Mouse (Mus musculus) neural tube, embryonic 13.5 days (tissue): ENCODE measurements at regions not wholly inside any gene's neighbourhood (a gene's known extent, or its start where the extent isn't known, plus 50 kb on each side); places are given as distances from the start of the nearest gene placed in this dataset.

Experiments
- ATAC-seq: fragments of 200-750 bp; cut with Nextera tagmentation; 2 replicates; pipeline ENCODE4 v1.8.0; 2017; ENCODE audit warnings: low read depth, mild to moderate bottlenecking, moderate TSS enrichment, moderate library complexity
- H3K27ac ChIP-seq: fragments of 300-500 bp; sonication (generic); replicated peaks from 2 replicates; pipeline ENCODE4 v1.5.1; 2015; ENCODE audit warnings: moderate library complexity, mild to moderate bottlenecking, inconsistent platforms
- H3K27me3 ChIP-seq: fragments of 300-500 bp; sonication (generic); 2 replicates; pipeline ENCODE4 v1.6.1; 2015; ENCODE audit warnings: mild to moderate bottlenecking, inconsistent platforms
- H3K36me3 ChIP-seq: fragments of 300-500 bp; sonication (generic); 2 replicates; pipeline ENCODE4 v1.6.1; 2015; ENCODE audit warnings: mild to moderate bottlenecking, inconsistent platforms
- H3K4me1 ChIP-seq: fragments of 300-500 bp; sonication (generic); replicated peaks from 2 replicates; pipeline ENCODE4 v1.6.1; 2015; ENCODE audit warnings: inconsistent platforms
- H3K4me2 ChIP-seq: fragments of 300-500 bp; sonication (generic); 2 replicates; pipeline ENCODE4 v1.6.1; 2015; ENCODE audit warnings: inconsistent platforms, mild to moderate bottlenecking, moderate library complexity
- H3K4me3 ChIP-seq: fragments of 300-500 bp; sonication (generic); 2 replicates; pipeline ENCODE4 v1.5.1; 2015; ENCODE audit warnings: mild to moderate bottlenecking, inconsistent platforms
- H3K9ac ChIP-seq: fragments of 300-500 bp; sonication (generic); 2 replicates; pipeline ENCODE4 v1.6.1; 2015; ENCODE audit warnings: moderate library complexity, mild to moderate bottlenecking, inconsistent platforms
- H3K9me3 ChIP-seq: fragments of 300-500 bp; sonication (generic); 2 replicates; pipeline ENCODE4 v1.6.1; 2016; ENCODE audit warnings: inconsistent platforms
- WGBS: fragments of 180-500 bp; shearing (Covaris S2); methylation state at CpG from one replicate; pipeline ENCODE4 v1.1.7; 2015; 5-methylcytosine and 5-hydroxymethylcytosine counted together

GRCm38 (mm10) chr14:68181168-68181567, 1112.9 kb downstream of the Synb start:
- Histone ChIP-seq H3K4me2 (no peak overlapping the region), H3K27me3 (no peaks in the 10 kb centered on the region), H3K4me3 (no peak overlapping the region), H3K9me3 (no peaks in the 10 kb centered on the region), H3K9ac (no peak overlapping the region), H3K4me1 (0 out of 2 replicates have a peak, but pooled peaks cover 5% of the 10 kb centered on the region), H3K36me3 (no peaks in the 10 kb centered on the region), H3K27ac (no peak overlapping the region)
- no peak for ATAC-seq
- WGBS: 81% methylated on average over 6 of the region's 6 CpGs
